Mouse (Mus musculus) heart, embryonic 12.5 days (tissue): ENCODE data around the gene Cacybp. TPM values are rescaled to one million over a fixed set of nuclear protein-coding genes. Genes with fewer than 3 reads are reported as not detected.
A peak's percentile ranks its signal among the peaks of the same experiment; 100 is the strongest.

ENCODE experiments used
- ATAC-seq: fragments of 200-750 bp; cut with Nextera tagmentation; 2 replicates; pipeline ENCODE4 v1.8.0; 2017; ENCODE audit warnings: moderate TSS enrichment, moderate library complexity; ENCODE audit not compliant: insufficient number of reproducible peaks, low FRiP score
- H3K27ac ChIP-seq: fragments of 300-500 bp; sonication (generic); 2 replicates; pipeline ENCODE4 v1.5.1; 2016; ENCODE audit warnings: mild to moderate bottlenecking, moderate library complexity; ENCODE audit not compliant: poor library complexity, severe bottlenecking
- H3K27me3 ChIP-seq: fragments of 300-500 bp; sonication (generic); replicated peaks from 2 replicates; pipeline ENCODE4 v1.6.1; 2016; ENCODE audit warnings: mild to moderate bottlenecking, moderate library complexity
- H3K36me3 ChIP-seq: fragments of 300-500 bp; sonication (generic); 2 replicates; pipeline ENCODE4 v1.6.1; 2016; ENCODE audit warnings: mild to moderate bottlenecking, moderate library complexity
- H3K4me1 ChIP-seq: fragments of 300-500 bp; sonication (generic); replicated peaks from 2 replicates; pipeline ENCODE4 v1.6.1; 2016; ENCODE audit warnings: mild to moderate bottlenecking
- H3K4me2 ChIP-seq: fragments of 300-500 bp; sonication (generic); 2 replicates; pipeline ENCODE4 v1.6.1; 2016; ENCODE audit warnings: mild to moderate bottlenecking, moderate library complexity
- H3K4me3 ChIP-seq: fragments of 300-500 bp; sonication (generic); 2 replicates; pipeline ENCODE4 v1.5.1; 2016; ENCODE audit warnings: mild to moderate bottlenecking
- H3K9ac ChIP-seq: fragments of 300-500 bp; sonication (generic); 2 replicates; pipeline ENCODE4 v1.6.1; 2016; ENCODE audit warnings: mild to moderate bottlenecking, moderate library complexity
- H3K9me3 ChIP-seq: fragments of 300-500 bp; sonication (generic); replicated peaks from 2 replicates; pipeline ENCODE4 v1.6.1; 2016; ENCODE audit warnings: mild to moderate bottlenecking, moderate library complexity
- WGBS: fragments of 180-500 bp; shearing (Covaris S2); methylation state at CpG from one replicate; pipeline ENCODE4 v1.1.7; 2016; 5-methylcytosine and 5-hydroxymethylcytosine counted together
- polyA plus RNA-seq: library from polyadenylated mRNA; unstranded; fragments of >200 nt; fragmentation: Nextera tagmentation; extraction: Ambion mirVana; gene quantifications from 2 replicates; pipeline ENCODE4 v1.2.1, GENCODE M21; 2016

Cacybp gene
- 175 and 181 TPM in 2 replicates for polyA plus RNA-seq

GRCm38 (mm10) chr1:160212703-160213669 is at the start of gene Cacybp:
Gene Cacybp (minus strand): TSS chr1:160212875.
- peak within 1 kb of the TSS; percentile 88 for H3K9ac ChIP-seq
- under 1% methylated on average over 75 of the region's 76 CpGs for WGBS
- no peaks in the 10 kb centered on the region for H3K9me3 ChIP-seq
- H3K36me3 ChIP-seq: 0 out of 2 replicates have a peak, but pooled peaks cover 2% of the 10 kb centered on the region
- peak within 1 kb of the TSS; percentile 78 for H3K4me2 ChIP-seq
- H3K4me1 ChIP-seq: peaks cover 11% of the 10 kb centered on the region
- H3K27ac ChIP-seq: peak within 1 kb of the TSS; percentile 97
- peak within 1 kb of the TSS; percentile 86 for H3K4me3 ChIP-seq
- peak; percentile 98 for ATAC-seq
- H3K27me3 ChIP-seq: no peaks in the 10 kb centered on the region

DNA sequence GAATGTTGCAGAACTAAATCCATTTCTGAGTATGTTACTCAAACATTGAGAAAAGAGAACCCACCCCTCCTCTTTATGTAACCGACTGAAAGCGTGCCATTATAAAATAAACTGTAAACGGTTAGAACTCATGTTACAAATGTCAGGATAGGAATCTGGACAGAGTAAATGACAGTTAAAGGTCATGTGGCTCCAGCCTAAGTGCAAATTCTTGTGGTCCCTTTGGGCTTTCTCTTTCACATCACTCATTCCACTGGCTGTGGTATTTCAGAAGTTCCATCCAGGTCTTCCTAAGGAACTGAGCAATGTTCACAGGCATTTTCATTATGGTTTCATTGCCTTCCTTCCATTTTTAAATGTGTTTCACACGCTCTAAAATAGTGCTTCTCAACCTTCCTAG is 49.7 kb upstream of the Cacybp start:
- Histone ChIP-seq H3K36me3 (no peaks in the 10 kb centered on the region), H3K27me3 (no peaks in the 10 kb centered on the region), H3K4me3 (no peak overlapping the region), H3K4me1 (no peaks in the 10 kb centered on the region), H3K27ac (no peak overlapping the region), H3K4me2 (no peak overlapping the region), H3K9ac (no peak overlapping the region), H3K9me3 (no peaks in the 10 kb centered on the region)
- ATAC-seq: no peak
- WGBS: 69% methylated on average over 4 of the region's 4 CpGs

- H3K9ac ChIP-seq: no peak overlapping the region
- WGBS: 74% methylated on average over 2 of the region's 2 CpGs
- ATAC-seq: no peak
- H3K9me3 ChIP-seq: no peaks in the 10 kb centered on the region
- no peaks in the 10 kb centered on the region for H3K4me1 ChIP-seq
- H3K27me3 ChIP-seq: no peaks in the 10 kb centered on the region
- H3K4me2 ChIP-seq: no peak overlapping the region
- H3K27ac ChIP-seq: no peak overlapping the region
- H3K36me3 ChIP-seq: no peaks in the 10 kb centered on the region
- no peak overlapping the region for H3K4me3 ChIP-seq
These were observed 49.2 kb upstream of the Cacybp start for GRCm38 (mm10) chr1:160261849-160262248.

DNA sequence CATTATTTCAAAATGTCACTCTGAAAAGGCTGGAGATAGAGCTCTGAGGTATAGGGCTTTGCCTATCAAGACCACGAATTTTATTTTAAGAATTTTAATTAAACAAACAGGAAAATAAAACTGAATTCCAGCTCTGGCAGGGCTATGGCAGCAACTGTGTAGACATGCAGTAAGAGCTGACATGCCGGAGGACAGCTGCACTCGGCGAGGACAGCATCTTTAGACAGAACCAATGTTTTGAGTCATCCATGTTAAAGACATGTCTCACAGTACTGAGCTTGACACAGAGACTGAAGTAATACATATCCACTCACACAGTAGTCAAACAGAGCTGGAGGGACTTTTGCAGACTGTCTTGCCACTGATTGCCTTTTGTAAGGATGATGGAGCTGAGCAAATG is 47.9 kb upstream of the Cacybp start:
- no peak overlapping the region for H3K4me3 ChIP-seq
- H3K4me2 ChIP-seq: no peak overlapping the region
- whole genome bisulfite sequencing: 82% methylated on average over 4 of the region's 4 CpGs
- ATAC-seq: no peak
- no peak overlapping the region for H3K27ac ChIP-seq
- peaks cover 4% of the 10 kb centered on the region for H3K36me3 ChIP-seq
- H3K27me3 ChIP-seq: no peaks in the 10 kb centered on the region
- no peak overlapping the region for H3K9ac ChIP-seq
- H3K9me3 ChIP-seq: no peaks in the 10 kb centered on the region
- H3K4me1 ChIP-seq: no peaks in the 10 kb centered on the region

DNA sequence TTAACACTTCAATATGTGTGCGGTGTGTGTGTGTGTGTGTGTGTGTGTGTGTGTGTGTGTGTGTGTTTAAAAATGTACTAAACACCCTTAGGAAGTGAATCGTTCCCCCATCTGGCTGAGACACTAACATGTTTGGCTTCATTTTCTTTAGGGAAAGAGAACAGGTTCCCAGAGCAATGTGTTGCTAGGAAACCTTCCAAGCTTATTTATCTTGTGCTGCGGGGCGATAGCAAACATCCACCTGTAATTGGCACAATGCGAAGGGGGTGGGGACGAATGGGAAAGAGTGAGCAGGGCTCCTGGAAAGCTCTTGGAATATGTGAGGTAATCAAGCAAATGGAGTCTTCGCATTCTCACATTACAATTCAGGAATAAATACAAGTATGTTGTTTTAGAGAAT is 47.2 kb upstream of the Cacybp start:
- Histone ChIP-seq H3K4me2 (no peak overlapping the region), H3K4me3 (no peak overlapping the region), H3K4me1 (no peaks in the 10 kb centered on the region), H3K9ac (no peak overlapping the region), H3K9me3 (no peaks in the 10 kb centered on the region), H3K27ac (no peak overlapping the region), H3K27me3 (no peaks in the 10 kb centered on the region), H3K36me3 (peaks cover 8% of the 10 kb centered on the region)
- ATAC-seq: no peak
- 64% methylated on average over 7 of the region's 7 CpGs for WGBS

GRCm38 (mm10) chr1:160253108-160253507 is 40.4 kb upstream of the Cacybp start:
- H3K9me3 ChIP-seq: no peaks in the 10 kb centered on the region
- 76% methylated on average over 2 of the region's 2 CpGs for WGBS
- no peak overlapping the region for H3K4me3 ChIP-seq
- no peak overlapping the region for H3K27ac ChIP-seq
- no peak overlapping the region for H3K4me2 ChIP-seq
- peaks cover 10% of the 10 kb centered on the region for H3K36me3 ChIP-seq
- no peak for ATAC-seq
- H3K4me1 ChIP-seq: peaks cover 11% of the 10 kb centered on the region
- no peaks in the 10 kb centered on the region for H3K27me3 ChIP-seq
- H3K9ac ChIP-seq: no peak overlapping the region

DNA sequence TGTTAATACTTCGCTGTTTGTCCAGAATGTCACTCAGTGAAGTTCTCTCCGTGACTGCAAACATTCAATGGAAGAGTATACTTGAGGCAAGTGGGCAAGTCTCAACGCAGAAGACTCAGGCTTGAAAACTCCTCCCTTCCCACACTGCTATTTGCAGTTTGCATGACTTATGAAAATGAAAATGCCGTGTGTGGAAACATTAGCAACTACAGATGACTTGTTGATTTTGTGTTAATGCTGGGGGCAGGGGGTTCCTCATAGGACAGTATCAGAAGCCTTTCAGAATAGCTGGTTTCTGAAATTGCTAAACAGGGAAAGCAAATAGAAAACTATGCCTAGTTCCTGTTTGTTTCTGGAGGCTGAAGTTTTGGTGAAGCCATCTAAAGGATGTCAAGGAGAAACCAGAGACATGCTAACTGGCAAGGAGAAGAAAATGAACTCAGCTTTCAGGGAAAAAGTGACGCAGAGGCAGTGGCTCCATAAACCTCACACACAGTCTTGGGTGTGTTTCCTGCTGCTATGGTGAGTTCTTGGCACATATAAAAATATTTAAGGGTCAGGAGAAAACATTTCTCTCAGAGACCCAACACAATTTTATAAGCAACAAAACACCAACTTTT is 38.8 kb upstream of the Cacybp start:
- H3K36me3 ChIP-seq: peaks cover 10% of the 10 kb centered on the region
- no peak for ATAC-seq
- WGBS: 74% methylated on average over 5 of the region's 5 CpGs
- H3K4me1 ChIP-seq: peaks cover 21% of the 10 kb centered on the region
- no peak overlapping the region for H3K9ac ChIP-seq
- no peak overlapping the region for H3K4me3 ChIP-seq
- H3K4me2 ChIP-seq: no peak overlapping the region
- no peaks in the 10 kb centered on the region for H3K27me3 ChIP-seq
- H3K9me3 ChIP-seq: no peaks in the 10 kb centered on the region
- no peak overlapping the region for H3K27ac ChIP-seq

DNA sequence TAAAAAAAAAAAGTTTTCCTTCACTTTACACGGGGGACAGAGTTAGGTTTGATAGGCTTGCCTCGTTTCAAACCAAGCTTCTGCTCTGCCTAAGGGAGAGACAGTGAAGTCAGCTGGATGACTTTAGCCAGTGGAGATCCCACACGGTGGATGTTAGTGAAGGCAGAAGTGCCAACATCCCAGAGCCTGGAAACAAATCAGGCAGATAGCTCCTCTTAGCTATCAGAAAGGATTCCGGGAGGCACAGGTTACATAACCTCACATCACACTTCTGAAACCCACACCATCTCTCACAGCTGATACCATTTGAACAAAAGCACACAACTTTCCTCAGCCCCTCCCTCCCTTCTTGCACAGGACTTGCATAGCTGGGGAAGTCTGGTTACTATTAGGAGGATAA is 38.1 kb upstream of the Cacybp start:
- no peak overlapping the region for H3K4me3 ChIP-seq
- H3K27me3 ChIP-seq: no peaks in the 10 kb centered on the region
- H3K4me2 ChIP-seq: no peak overlapping the region
- ATAC-seq: no peak
- peaks cover 8% of the 10 kb centered on the region for H3K36me3 ChIP-seq
- H3K27ac ChIP-seq: no peak overlapping the region
- H3K4me1 ChIP-seq: peaks cover 25% of the 10 kb centered on the region
- 28% methylated on average over 4 of the region's 4 CpGs for WGBS
- H3K9me3 ChIP-seq: no peaks in the 10 kb centered on the region
- H3K9ac ChIP-seq: no peak overlapping the region

DNA sequence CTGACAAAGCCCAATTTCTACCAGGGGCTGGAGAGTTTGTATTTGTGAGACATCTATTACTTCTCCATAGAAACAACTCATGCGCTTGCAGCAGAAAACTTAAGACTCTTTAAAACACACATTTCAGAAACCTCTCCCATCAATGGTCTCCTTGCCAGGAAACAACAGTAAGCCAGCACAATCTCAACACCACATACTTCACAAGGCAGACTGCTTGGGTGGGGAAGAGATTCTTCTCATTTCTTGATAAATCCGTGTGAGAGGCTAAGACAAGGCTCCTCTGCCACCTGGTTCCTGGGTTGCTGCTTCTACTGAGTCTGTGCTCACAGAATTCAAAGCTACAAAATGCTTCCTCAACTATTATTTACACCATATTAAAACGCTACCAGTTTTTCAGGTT is 37.1 kb upstream of the Cacybp start:
- Histone ChIP-seq H3K9me3 (no peaks in the 10 kb centered on the region), H3K9ac (no peak overlapping the region), H3K4me3 (no peak overlapping the region), H3K27me3 (no peaks in the 10 kb centered on the region), H3K4me1 (peaks cover 25% of the 10 kb centered on the region), H3K27ac (no peak overlapping the region), H3K4me2 (no peak overlapping the region), H3K36me3 (0 out of 2 replicates have a peak, but pooled peaks cover 3% of the 10 kb centered on the region)
- ATAC-seq: no peak
- 66% methylated on average over 3 of the region's 3 CpGs for WGBS

DNA sequence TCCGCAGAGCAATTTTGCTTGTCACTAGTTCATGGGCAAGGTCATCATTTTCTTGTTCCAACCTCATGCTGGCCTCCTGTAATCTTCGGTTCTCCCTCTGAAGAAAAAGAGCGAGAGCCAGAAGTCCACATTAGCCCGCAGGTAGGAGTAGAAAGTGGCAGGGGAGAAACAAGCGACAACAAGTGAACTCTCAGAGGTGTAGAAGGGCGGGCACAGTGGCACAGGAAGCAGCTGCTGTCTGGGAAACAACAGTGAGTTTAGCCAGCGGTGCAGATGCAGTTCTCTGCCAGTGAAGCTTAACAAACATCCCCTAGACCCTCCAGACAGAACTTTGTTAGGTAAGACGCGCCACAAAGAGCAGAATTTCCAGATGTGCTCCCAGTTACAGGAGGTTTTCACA is 34.8 kb upstream of the Cacybp start:
- Histone ChIP-seq H3K27me3 (no peaks in the 10 kb centered on the region), H3K4me3 (no peak overlapping the region), H3K27ac (no peak overlapping the region), H3K9me3 (no peaks in the 10 kb centered on the region), H3K9ac (no peak overlapping the region), H3K36me3 (no peaks in the 10 kb centered on the region), H3K4me1 (peaks cover 25% of the 10 kb centered on the region), H3K4me2 (no peak overlapping the region)
- WGBS: 79% methylated on average over 9 of the region's 9 CpGs
- ATAC-seq: no peak

DNA sequence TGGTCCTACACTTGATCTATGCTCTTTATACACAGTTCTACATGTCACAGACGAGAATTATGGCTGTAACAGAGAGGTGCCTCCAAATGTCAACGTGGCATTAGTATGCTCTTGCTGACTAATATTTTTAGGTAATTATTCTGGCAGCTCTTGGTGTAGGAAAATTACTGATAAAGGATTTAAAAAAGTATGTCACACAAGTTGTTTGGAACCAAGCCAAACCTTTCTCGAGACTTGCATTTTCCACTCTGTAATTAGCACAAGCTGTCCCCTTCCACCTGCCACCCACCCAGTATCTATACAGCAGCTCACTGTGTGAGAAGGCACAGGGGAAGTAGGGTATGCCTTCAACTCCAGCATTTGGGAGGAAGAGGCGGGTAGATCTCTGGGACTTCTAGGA is 34.2 kb upstream of the Cacybp start:
- no peaks in the 10 kb centered on the region for H3K36me3 ChIP-seq
- H3K27ac ChIP-seq: no peak overlapping the region
- whole genome bisulfite sequencing: 57% methylated on average over 4 of the region's 4 CpGs
- no peak overlapping the region for H3K9ac ChIP-seq
- no peak for ATAC-seq
- H3K4me1 ChIP-seq: peaks cover 25% of the 10 kb centered on the region
- no peaks in the 10 kb centered on the region for H3K27me3 ChIP-seq
- H3K4me3 ChIP-seq: no peak overlapping the region
- no peak overlapping the region for H3K4me2 ChIP-seq
- H3K9me3 ChIP-seq: no peaks in the 10 kb centered on the region
